23 mouse cellular contexts compared by ENCODE assay signal in the genomic region with DNA sequence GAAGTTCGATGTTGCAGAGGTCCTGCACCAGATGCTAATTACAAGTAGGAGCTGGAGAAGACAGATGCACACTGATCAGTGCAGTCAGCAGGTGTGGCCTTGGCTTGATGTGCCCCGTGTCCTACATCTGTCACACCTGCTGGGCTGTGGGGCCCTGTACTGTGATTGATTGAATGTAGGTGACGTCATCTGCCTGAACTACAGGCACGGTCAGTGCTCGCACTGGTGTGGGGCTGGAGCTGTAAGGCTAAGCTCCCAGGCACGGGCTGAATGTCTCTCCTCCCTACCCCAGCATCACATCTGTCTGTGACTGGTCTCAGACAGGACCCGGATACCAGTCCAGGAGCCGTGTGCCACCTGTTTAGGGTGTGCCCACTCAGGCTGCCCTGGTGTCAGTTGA. TPM values are rescaled to one million over a fixed set of nuclear protein-coding genes. Genes with fewer than 3 reads are reported as not detected.
A peak's percentile ranks its signal among the peaks of the same experiment; 100 is the strongest.
DNase-seq lines count a peak whose midpoint lies in the region; ATAC-seq and TF ChIP-seq lines count a peak whose summit lies in the region.
"Had no signal": no experiment of that assay in that cellular context is flagged by ENCODE, and none has a peak within 500 bp of the region (broad histone marks: within the 10 kb centered on the region; RNA-seq: fewer than 3 reads in every experiment).

No protein-coding gene starts in this region.

- 83% methylated on average over 8 of the region's 8 CpGs for WGBS in forebrain, embryonic 10.5 days
- WGBS in forebrain, embryonic 11.5 days: 74% methylated on average over 8 of the region's 8 CpGs
- 20% methylated on average over 8 of the region's 8 CpGs for WGBS in kidney, postnatal 0 days
- 69% methylated on average over 8 of the region's 8 CpGs for WGBS in embryonic facial prominence, embryonic 11.5 days
- 22% methylated on average over 8 of the region's 8 CpGs for WGBS in intestine, postnatal 0 days

- no peak overlapping the region for H3K4me3 ChIP-seq in forebrain, embryonic 10.5 days
- no peak overlapping the region for H3K4me3 ChIP-seq in forebrain, embryonic 11.5 days (ENCODE audit: low read depth, low read length)
- no peak overlapping the region for H3K4me3 ChIP-seq in kidney, postnatal 0 days (replicated peaks; ENCODE audit: low read depth, low read length)
- H3K4me3 ChIP-seq in embryonic facial prominence, embryonic 11.5 days (ENCODE audit: low read depth, low read length): no peak overlapping the region
- H3K4me3 ChIP-seq in intestine, postnatal 0 days (ENCODE audit: low read depth, low read length): no peak overlapping the region
- H3K4me3 ChIP-seq: heart, adult 2 months; limb, embryonic 12.5 days; liver, embryonic 12.5 days; megakaryocyte, embryonic 14.5 days; midbrain, embryonic 13.5 days; neural tube, embryonic 12.5 days had no signal

- H3K27ac ChIP-seq in forebrain, embryonic 10.5 days: peak overlapping the region; percentile 51
- no peak overlapping the region for H3K27ac ChIP-seq in forebrain, embryonic 11.5 days (ENCODE audit: low read depth, low read length)
- no peak overlapping the region for H3K27ac ChIP-seq in kidney, postnatal 0 days
- no peak overlapping the region for H3K27ac ChIP-seq in embryonic facial prominence, embryonic 11.5 days (replicated peaks; ENCODE audit: low read depth, low read length)
- H3K27ac ChIP-seq in intestine, postnatal 0 days (ENCODE audit: low read depth, low read length): no peak overlapping the region
- H3K27ac ChIP-seq: heart, adult 2 months; hindbrain, embryonic 14.5 days; limb, embryonic 12.5 days; liver, embryonic 12.5 days; midbrain, embryonic 13.5 days; neural tube, embryonic 12.5 days had no signal

- H3K4me1 ChIP-seq in forebrain, embryonic 10.5 days: peaks cover 27% of the 10 kb centered on the region
- peaks cover 2% of the 10 kb centered on the region; the same call in 1 of the 2 replicates for H3K4me1 ChIP-seq in forebrain, embryonic 11.5 days (replicated peaks; ENCODE audit: control insufficient read depth, insufficient read depth, low read length)
- H3K4me1 ChIP-seq in kidney, postnatal 0 days (replicated peaks; ENCODE audit: insufficient read depth, low read length): peaks cover 10% of the 10 kb centered on the region; the same call in 1 of the 2 replicates
- H3K4me1 ChIP-seq in embryonic facial prominence, embryonic 11.5 days (ENCODE audit: control insufficient read depth, insufficient read depth, low read length): no peaks in the 10 kb centered on the region
- H3K4me1 ChIP-seq in intestine, postnatal 0 days (replicated peaks; ENCODE audit: control insufficient read depth, insufficient read depth, low read length): peaks cover 4% of the 10 kb centered on the region; the same call in 1 of the 2 replicates

- DNase-seq in forebrain, embryonic 10.5 days (ENCODE audit: extremely low spot score, low spot score): no peak
- no peak for DNase-seq in forebrain, embryonic 11.5 days (ENCODE audit: low spot score)
- no peak for DNase-seq in kidney, postnatal 0 days (ENCODE audit: low spot score)
- no peak for DNase-seq in kidney, adult 11 months
- no peak for DNase-seq in embryonic facial prominence, embryonic 11.5 days (ENCODE audit: low spot score)
- no peak for DNase-seq in right cerebral cortex, adult 18-20 months
- no peak for DNase-seq in adrenal gland, adult 18-20 months (ENCODE audit: low spot score in 2 of 2)
- DNase-seq: adrenal gland, adult 8-10 months; cerebellum, adult 11-12 months; cerebellum, postnatal 10 days; forebrain, postnatal 0 days; gastrocnemius, postnatal 25 days; heart, adult 2 months; kidney, adult 8-10 months; lung, postnatal 36 days had no signal

- peaks cover 6% of the 10 kb centered on the region; the same call in 1 of the 2 replicates for H3K27me3 ChIP-seq in forebrain, embryonic 10.5 days (ENCODE audit: poor library complexity, severe bottlenecking)
- H3K27me3 ChIP-seq in forebrain, embryonic 11.5 days (ENCODE audit: control insufficient read depth, insufficient read depth, low read length): no peaks in the 10 kb centered on the region
- no peaks in the 10 kb centered on the region for H3K27me3 ChIP-seq in kidney, postnatal 0 days (ENCODE audit: insufficient read depth, low read length)
- no peaks in the 10 kb centered on the region; the same call in 1 of the 2 replicates for H3K27me3 ChIP-seq in embryonic facial prominence, embryonic 11.5 days (ENCODE audit: control insufficient read depth, insufficient read depth, low read length)
- no peaks in the 10 kb centered on the region for H3K27me3 ChIP-seq in intestine, postnatal 0 days (replicated peaks; ENCODE audit: control insufficient read depth, insufficient read depth, low read length)

- TF ChIP-seq CTCF in kidney, postnatal 0 days (IDR thresholded peaks at IDR 0.05; ENCODE audit: low read depth): no peak
- no peak for TF ChIP-seq CTCF in intestine, postnatal 0 days (IDR thresholded peaks at IDR 0.05; ENCODE audit: low read depth)

- H3K4me2 ChIP-seq in forebrain, embryonic 11.5 days (ENCODE audit: low read depth, low read length, severe bottlenecking): no peak overlapping the region
- H3K4me2 ChIP-seq in kidney, postnatal 0 days (ENCODE audit: low read length): no peak overlapping the region
- H3K4me2 ChIP-seq in embryonic facial prominence, embryonic 11.5 days (ENCODE audit: low read depth, low read length): no peak overlapping the region
- no peak overlapping the region for H3K4me2 ChIP-seq in intestine, postnatal 0 days (replicated peaks; ENCODE audit: low read depth)
- H3K4me2 ChIP-seq: hindbrain, embryonic 14.5 days; limb, embryonic 12.5 days; liver, embryonic 12.5 days; lung, embryonic 14.5 days; midbrain, embryonic 13.5 days; neural tube, embryonic 12.5 days had no signal

- no peak for ATAC-seq in forebrain, embryonic 11.5 days (replicated peaks; ENCODE audit: low FRiP score)
- peak; percentile 57; the same call in 1 of the 2 replicates for ATAC-seq in kidney, postnatal 0 days (replicated peaks; ENCODE audit: low FRiP score, low read depth)
- 0 out of 2 replicates have a peak, but pooled peaks have one; percentile 32 for ATAC-seq in embryonic facial prominence, embryonic 11.5 days (replicated peaks; ENCODE audit: insufficient number of reproducible peaks, low FRiP score, low TSS enrichment, low read depth)
- peak; percentile 80 for ATAC-seq in intestine, postnatal 0 days
- ATAC-seq: forebrain, postnatal 0 days; liver, embryonic 12.5 days; midbrain, embryonic 13.5 days had no signal

- H3K9me3 ChIP-seq in forebrain, embryonic 10.5 days: no peaks in the 10 kb centered on the region
- H3K9me3 ChIP-seq in forebrain, embryonic 11.5 days (ENCODE audit: control insufficient read depth, low read length): no peaks in the 10 kb centered on the region
- no peaks in the 10 kb centered on the region for H3K9me3 ChIP-seq in kidney, postnatal 0 days (replicated peaks; ENCODE audit: low read length)
- no peaks in the 10 kb centered on the region for H3K9me3 ChIP-seq in embryonic facial prominence, embryonic 11.5 days (replicated peaks; ENCODE audit: control insufficient read depth, low read length)
- H3K9me3 ChIP-seq in intestine, postnatal 0 days (ENCODE audit: control insufficient read depth): no peaks in the 10 kb centered on the region
- H3K9me3 ChIP-seq: limb, embryonic 12.5 days; liver, embryonic 12.5 days; megakaryocyte, embryonic 14.5 days; midbrain, embryonic 13.5 days; neural tube, embryonic 12.5 days had no signal

- no peaks in the 10 kb centered on the region for H3K36me3 ChIP-seq in forebrain, embryonic 10.5 days (replicated peaks)
- no peaks in the 10 kb centered on the region for H3K36me3 ChIP-seq in forebrain, embryonic 11.5 days (ENCODE audit: control insufficient read depth, insufficient read depth, low read length)
- no peaks in the 10 kb centered on the region for H3K36me3 ChIP-seq in kidney, postnatal 0 days (ENCODE audit: insufficient read depth, low read length)
- no peaks in the 10 kb centered on the region for H3K36me3 ChIP-seq in embryonic facial prominence, embryonic 11.5 days (replicated peaks; ENCODE audit: control insufficient read depth, insufficient read depth, low read depth, low read length)
- H3K36me3 ChIP-seq in intestine, postnatal 0 days (ENCODE audit: control insufficient read depth, insufficient read depth): no peaks in the 10 kb centered on the region
- H3K36me3 ChIP-seq: limb, embryonic 12.5 days; liver, embryonic 12.5 days; midbrain, embryonic 13.5 days; neural tube, embryonic 12.5 days had no signal

- no peak overlapping the region for H3K9ac ChIP-seq in forebrain, embryonic 11.5 days (ENCODE audit: low read length)
- H3K9ac ChIP-seq in kidney, postnatal 0 days (ENCODE audit: low read depth, low read length): no peak overlapping the region
- H3K9ac ChIP-seq in embryonic facial prominence, embryonic 11.5 days (replicated peaks; ENCODE audit: low read length): no peak overlapping the region
- H3K9ac ChIP-seq in intestine, postnatal 0 days (ENCODE audit: low read depth, low read length): no peak overlapping the region
- H3K9ac ChIP-seq: forebrain, postnatal 0 days; hindbrain, embryonic 14.5 days; limb, embryonic 12.5 days; liver, embryonic 12.5 days; lung, embryonic 14.5 days; midbrain, embryonic 13.5 days; neural tube, embryonic 12.5 days had no signal

RNA-seq across cellular contexts. Expression of a gene that starts 24.5 kb away (rescaled TPM):
- polyA plus RNA-seq in forebrain, embryonic 10.5 days (2016; fragmentation: Nextera tagmentation; extraction: Ambion mirVana): 74.9 and 77.6 TPM in 2 replicates
- 70.2 and 75.9 TPM in 2 replicates for polyA plus RNA-seq in forebrain, embryonic 11.5 days (2014; fragmentation: Nextera tagmentation; extraction: Ambion mirVana)
- 58.2 and 62.3 TPM in 2 replicates for polyA plus RNA-seq in kidney, postnatal 0 days (2015; fragmentation: Nextera tagmentation; extraction: Ambion mirVana)
- 56.7 and 57.3 TPM in 2 replicates for polyA plus RNA-seq in embryonic facial prominence, embryonic 11.5 days (2014; fragmentation: Nextera tagmentation; extraction: Ambion mirVana)
- polyA plus RNA-seq in intestine, postnatal 0 days (2015; fragmentation: Nextera tagmentation; extraction: Ambion mirVana): 104 TPM in 2 replicates
- total RNA-seq in adrenal gland, adult 18-20 months (2021): 10 to 100 TPM; 25.5 to 25.9 TPM
